Mouse (Mus musculus): ENCODE results near the gene Slc35e3.

GRCm38 (mm10) chr10:117753711-117754608, 7.8 kb upstream of the Slc35e3 start:
- no peak for TF ChIP-seq GATA1 (IDR thresholded peaks at IDR 0.05; ENCODE audit: low read length)
- no peak for TF ChIP-seq TAL1 (IDR thresholded peaks at IDR 0.05; ENCODE audit: low read length)
